Mouse (Mus musculus) G1E (cell line): ENCODE measurements around the gene Tmem108.

Experiments
- CTCF ChIP-seq: IDR thresholded peaks from 2 replicates; pipeline ENCODE4 v1.5.1; 2012; ENCODE audit warnings: low read depth, low read length, inconsistent platforms, mixed read lengths
- GATA1 ChIP-seq: IDR thresholded peaks from 2 replicates; pipeline ENCODE4 v1.6.1; 2012; ENCODE audit warnings: borderline replicate concordance, low read length, inconsistent platforms, mixed read lengths
- POLR2AphosphoS5 ChIP-seq: IDR thresholded peaks from 2 replicates; pipeline ENCODE4 v1.6.1; 2012; ENCODE audit warnings: low read depth, low read length, inconsistent platforms; ENCODE audit not compliant: insufficient replicate concordance

- TF ChIP-seq CTCF, result no peak
- TF ChIP-seq GATA1, result no peak
- TF ChIP-seq POLR2AphosphoS5, result no peak
Observed at GRCm38 (mm10) chr9:103491985-103492384, 269.7 kb downstream of the Tmem108 start.
